Mouse (Mus musculus): ENCODE results near the gene Bcl7a. TPM values are rescaled to one million over a fixed set of nuclear protein-coding genes. Genes with fewer than 3 reads are reported as not detected.

Gene Bcl7a
- polyA plus RNA-seq, 1 experiment from 2014 or later = 45.7 TPM

- Histone ChIP-seq H3K4me3 (replicated peaks) (no peak overlapping the region), H3K4me1 (replicated peaks) (no peaks in the 10 kb centered on the region), H3K27ac (no peak overlapping the region), H3K9me3 (no peaks in the 10 kb centered on the region), H3K27me3 (no peaks in the 10 kb centered on the region), H3K36me3 (no peaks in the 10 kb centered on the region), H3K9ac (replicated peaks) (no peak overlapping the region), H3K4me2 (no peak overlapping the region)
- ATAC-seq (ENCODE audit: insufficient number of reproducible peaks, insufficient read depth, low FRiP score, low TSS enrichment, low read depth) = no peak
- 86% methylated on average over 4 of the region's 4 CpGs for WGBS
Measured at GRCm38 (mm10) chr5:123336205-123336961, 7.3 kb upstream of the Bcl7a start.

DNA sequence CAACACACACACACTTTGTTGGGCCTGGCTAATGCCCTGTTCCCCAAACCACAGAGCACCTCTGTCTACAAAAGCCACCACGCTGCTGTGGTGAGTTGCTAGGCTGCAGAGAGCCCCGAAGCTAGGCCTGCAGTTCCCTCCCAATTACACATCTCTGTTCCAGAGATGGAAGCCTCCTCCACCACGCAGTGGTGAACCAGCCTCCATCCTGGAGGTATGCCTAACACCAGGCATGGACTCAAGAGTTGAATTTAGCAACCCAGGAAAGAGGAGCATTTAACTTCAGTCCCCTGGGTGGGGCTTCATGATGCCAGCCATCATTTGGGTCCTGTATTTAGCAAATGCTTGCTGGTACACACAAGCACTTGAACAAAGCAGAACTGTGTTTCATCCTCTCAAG, 5.2 kb upstream of the Bcl7a start:
- H3K27me3 ChIP-seq = no peaks in the 10 kb centered on the region
- no peak overlapping the region for H3K27ac ChIP-seq
- H3K4me1 ChIP-seq (replicated peaks) = peaks cover 4% of the 10 kb centered on the region; the same call in 1 of the 2 replicates
- H3K9me3 ChIP-seq = no peaks in the 10 kb centered on the region
- no peak overlapping the region for H3K4me3 ChIP-seq (replicated peaks)
- no peak overlapping the region for H3K9ac ChIP-seq (replicated peaks)
- ATAC-seq (ENCODE audit: insufficient number of reproducible peaks, insufficient read depth, low FRiP score, low TSS enrichment, low read depth) = no peak
- no peak overlapping the region for H3K4me2 ChIP-seq
- H3K36me3 ChIP-seq = no peaks in the 10 kb centered on the region
- WGBS = 71% methylated on average over 3 of the region's 3 CpGs

DNA sequence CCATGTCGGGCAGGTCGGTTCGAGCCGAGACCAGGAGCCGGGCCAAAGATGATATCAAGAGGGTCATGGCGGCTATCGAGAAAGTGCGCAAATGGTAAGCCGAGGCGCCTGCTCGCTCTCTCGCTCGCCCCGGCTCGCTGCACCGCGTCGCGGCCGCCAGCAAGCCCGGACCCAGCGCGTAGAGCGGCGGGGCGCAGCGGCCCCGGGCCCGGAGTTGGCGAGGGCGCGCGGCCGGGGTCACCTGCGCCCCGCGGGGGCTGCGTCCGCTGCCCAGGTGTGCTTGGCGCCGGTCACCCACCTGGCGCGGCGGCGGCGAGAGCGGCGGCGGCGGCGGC, 961 bp downstream of the Bcl7a start:
- Histone ChIP-seq H3K36me3 (peaks cover 9% of the 10 kb centered on the region), H3K4me3 (replicated peaks) (peak overlapping the region; percentile 96), H3K27ac (peak overlapping the region; percentile 99), H3K4me1 (replicated peaks) (peaks cover 18% of the 10 kb centered on the region), H3K27me3 (no peaks in the 10 kb centered on the region), H3K9ac (replicated peaks) (peak overlapping the region; percentile 97), H3K4me2 (peak overlapping the region; percentile 84), H3K9me3 (no peaks in the 10 kb centered on the region)
- under 1% methylated on average over 51 of the region's 51 CpGs for WGBS
- no peak for ATAC-seq (ENCODE audit: insufficient number of reproducible peaks, insufficient read depth, low FRiP score, low TSS enrichment, low read depth)

DNA sequence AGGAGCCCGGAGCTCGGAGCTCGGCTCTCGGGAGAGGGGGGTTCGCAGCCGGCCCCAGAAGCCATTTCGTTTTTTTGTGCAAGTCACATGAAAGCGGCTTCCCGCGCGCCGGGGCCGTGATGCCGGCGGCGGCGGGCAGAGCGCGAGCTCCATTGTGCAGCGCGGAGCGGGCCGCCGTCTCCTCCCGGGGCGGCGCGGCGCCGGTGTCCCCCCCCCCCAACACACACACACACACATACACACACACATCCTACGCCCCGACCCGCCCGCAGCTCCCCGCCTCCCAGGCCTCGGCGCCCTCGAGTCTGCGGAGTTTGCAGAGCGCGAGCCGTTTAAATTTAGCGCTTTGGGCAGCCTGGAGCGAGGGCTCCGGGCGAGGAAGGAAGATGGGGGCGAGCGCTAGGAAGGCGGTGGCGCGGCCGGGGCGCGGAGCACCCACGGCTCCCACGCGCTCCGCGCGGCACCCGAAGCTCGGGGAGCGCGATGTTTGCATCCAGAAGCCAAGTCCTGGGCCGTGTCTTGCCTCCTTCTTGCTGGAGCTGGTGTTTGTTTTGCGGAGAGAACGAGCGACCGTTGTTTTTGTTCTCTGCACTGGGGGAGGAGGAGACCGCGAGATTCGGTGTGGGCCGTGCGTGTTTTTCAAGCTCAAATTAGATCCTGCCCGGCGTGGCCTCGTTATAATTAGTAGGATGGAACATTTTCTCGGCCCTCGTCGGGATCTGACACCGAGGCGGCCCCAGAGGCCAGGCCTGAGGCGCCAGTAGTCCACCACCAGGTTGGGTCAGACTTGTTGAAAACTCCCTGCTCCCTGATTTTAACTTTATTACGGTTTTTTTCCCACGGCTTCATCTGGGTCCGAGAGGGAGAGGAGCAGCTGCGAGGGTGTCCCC, 1.6 kb downstream of the Bcl7a start:
- WGBS = under 1% methylated on average over 64 of the region's 87 CpGs
- Histone ChIP-seq H3K4me3 (replicated peaks) (peak overlapping the region; percentile 96), H3K4me2 (peak overlapping the region; percentile 84), H3K27ac (peak overlapping the region; percentile 99), H3K9ac (replicated peaks) (peak overlapping the region; percentile 97), H3K9me3 (no peaks in the 10 kb centered on the region), H3K36me3 (peaks cover 9% of the 10 kb centered on the region), H3K4me1 (replicated peaks) (peaks cover 18% of the 10 kb centered on the region), H3K27me3 (no peaks in the 10 kb centered on the region)
- ATAC-seq (ENCODE audit: insufficient number of reproducible peaks, insufficient read depth, low FRiP score, low TSS enrichment, low read depth) = 0 out of 2 replicates have a peak, but pooled peaks have one; percentile 30

DNA sequence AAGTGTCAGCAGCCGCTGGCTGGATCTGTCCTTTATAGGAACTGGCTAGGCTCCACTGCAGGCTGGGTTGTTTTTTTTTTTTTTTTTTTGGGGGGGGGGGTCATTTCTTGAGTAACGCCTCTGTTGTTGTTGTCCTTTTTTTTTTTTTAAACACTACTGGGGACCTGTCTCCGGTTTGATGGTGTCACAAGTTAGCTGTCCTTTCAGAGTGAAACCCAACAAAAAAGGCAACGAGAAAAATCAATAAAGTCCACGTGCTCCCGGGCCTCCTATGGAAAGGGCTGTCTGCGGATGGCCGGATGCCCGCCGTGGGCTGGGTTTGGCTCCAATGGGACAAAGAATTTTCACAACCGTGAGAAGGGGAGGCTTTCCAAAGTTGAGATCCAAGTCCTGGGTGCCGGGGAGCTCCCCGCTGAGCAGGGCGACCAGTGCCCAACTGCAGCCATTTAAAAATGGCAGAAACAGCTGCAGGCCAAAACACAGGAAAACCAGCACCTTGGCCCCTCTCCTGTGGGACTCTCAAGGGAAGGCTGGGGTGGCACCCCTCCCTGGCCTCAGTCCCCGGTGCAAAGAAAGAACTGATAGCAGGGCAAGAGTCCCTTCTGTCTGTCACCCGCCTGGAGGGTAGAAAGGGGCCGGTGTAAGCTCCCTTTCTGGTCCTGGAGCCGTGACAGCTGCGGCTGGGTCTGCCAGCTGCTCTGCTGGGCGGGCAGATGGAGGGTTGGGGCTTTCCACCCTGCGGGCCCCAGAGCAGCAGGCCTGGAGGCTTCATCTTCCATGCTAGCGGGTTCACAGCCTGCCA, 2.4 kb downstream of the Bcl7a start:
- H3K4me2 ChIP-seq = peak overlapping the region; percentile 84
- WGBS = under 1% methylated on average over 22 of the region's 22 CpGs
- peaks cover 21% of the 10 kb centered on the region for H3K4me1 ChIP-seq (replicated peaks)
- H3K27me3 ChIP-seq = no peaks in the 10 kb centered on the region
- ATAC-seq (ENCODE audit: insufficient number of reproducible peaks, insufficient read depth, low FRiP score, low TSS enrichment, low read depth) = peak; percentile 44; the same call in 1 of the 2 replicates
- peak overlapping the region; percentile 99 for H3K27ac ChIP-seq
- H3K4me3 ChIP-seq (replicated peaks) = peak overlapping the region; percentile 96
- peaks cover 9% of the 10 kb centered on the region for H3K36me3 ChIP-seq
- peak overlapping the region; percentile 97 for H3K9ac ChIP-seq (replicated peaks)
- H3K9me3 ChIP-seq = no peaks in the 10 kb centered on the region

DNA sequence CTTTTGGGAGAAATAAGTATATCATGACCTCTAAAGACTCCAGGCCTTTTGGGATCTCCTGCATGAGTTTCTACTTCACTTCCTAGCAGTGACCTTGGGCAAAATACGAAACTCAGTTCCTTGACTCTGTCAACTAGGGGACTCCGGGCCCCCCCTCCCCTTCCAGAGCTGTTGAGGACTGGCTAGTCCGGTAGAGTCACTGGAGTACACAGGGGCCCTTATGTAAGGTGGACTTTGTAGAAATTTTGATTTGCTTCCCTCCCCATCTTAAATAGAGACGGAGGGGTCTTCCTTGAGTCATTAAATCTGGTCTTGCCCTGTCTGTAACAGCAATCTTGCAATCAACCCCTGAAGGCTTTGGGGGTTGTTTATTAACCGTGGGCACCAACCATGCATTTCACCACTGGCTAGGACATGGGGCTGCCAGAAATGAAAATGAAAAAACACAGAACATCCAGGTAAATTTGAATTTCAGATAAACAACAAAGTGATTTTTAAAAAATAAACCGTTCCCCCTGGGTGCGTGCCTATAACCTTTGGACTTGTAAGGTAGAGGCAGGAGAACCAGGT, 3.2 kb downstream of the Bcl7a start:
- WGBS = 66% methylated on average over 7 of the region's 7 CpGs
- Histone ChIP-seq H3K9ac (replicated peaks) (peak overlapping the region; percentile 97), H3K4me2 (peak overlapping the region; percentile 84), H3K27me3 (no peaks in the 10 kb centered on the region), H3K36me3 (peaks cover 15% of the 10 kb centered on the region), H3K9me3 (no peaks in the 10 kb centered on the region), H3K4me3 (replicated peaks) (peak overlapping the region; percentile 96), H3K27ac (peak overlapping the region; percentile 99), H3K4me1 (replicated peaks) (peaks cover 21% of the 10 kb centered on the region)
- no peak for ATAC-seq (ENCODE audit: insufficient number of reproducible peaks, insufficient read depth, low FRiP score, low TSS enrichment, low read depth)

DNA sequence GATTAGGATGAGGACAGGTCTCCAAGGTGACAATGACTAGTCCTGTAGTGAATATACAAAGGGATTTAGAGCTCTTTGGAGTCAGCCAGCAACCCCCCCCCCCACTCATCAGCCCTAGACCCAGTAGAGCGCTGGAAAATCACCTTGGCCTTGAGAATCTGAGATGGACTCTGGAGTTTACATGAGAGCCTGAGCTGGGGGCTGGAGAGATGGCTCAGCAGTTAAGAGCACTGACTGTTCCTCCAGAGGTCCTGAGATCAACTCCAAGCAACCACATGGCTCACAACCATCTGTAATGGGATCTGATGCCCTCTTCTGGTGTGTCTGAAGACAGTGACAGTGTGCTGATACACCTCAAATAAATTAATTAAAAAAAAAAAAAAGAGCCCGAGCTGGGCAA, 4.4 kb downstream of the Bcl7a start:
- H3K9ac ChIP-seq (replicated peaks) = no peak overlapping the region
- H3K4me2 ChIP-seq = no peak overlapping the region
- no peak overlapping the region for H3K4me3 ChIP-seq (replicated peaks)
- peaks cover 24% of the 10 kb centered on the region for H3K4me1 ChIP-seq (replicated peaks)
- no peaks in the 10 kb centered on the region for H3K27me3 ChIP-seq
- H3K9me3 ChIP-seq = no peaks in the 10 kb centered on the region
- no peak for ATAC-seq (ENCODE audit: insufficient number of reproducible peaks, insufficient read depth, low FRiP score, low TSS enrichment, low read depth)
- peaks cover 27% of the 10 kb centered on the region for H3K36me3 ChIP-seq
- 88% methylated on average over 2 of the region's 2 CpGs for WGBS
- no peak overlapping the region for H3K27ac ChIP-seq

DNA sequence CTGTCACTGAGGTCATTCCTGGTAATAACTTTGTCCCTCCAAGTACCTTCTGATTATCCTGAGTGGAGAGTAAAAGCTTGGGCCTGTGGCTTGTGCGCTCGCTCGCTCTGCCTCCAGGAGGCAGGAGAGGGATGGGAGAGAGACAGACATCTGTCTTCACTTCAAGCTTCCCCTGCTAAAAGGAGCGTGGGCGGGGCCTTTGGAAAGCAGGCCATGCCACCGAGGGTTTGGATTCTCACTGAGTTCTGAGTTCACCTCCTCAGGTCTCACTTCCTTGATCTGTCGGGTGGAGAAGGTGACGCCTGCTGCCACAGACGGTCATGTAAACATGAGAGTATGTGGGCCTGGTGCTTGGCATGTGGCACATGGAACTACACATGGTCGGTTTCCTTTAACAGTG, 6.8 kb downstream of the Bcl7a start:
- no peak overlapping the region for H3K27ac ChIP-seq
- H3K4me3 ChIP-seq (replicated peaks) = no peak overlapping the region
- WGBS = 61% methylated on average over 10 of the region's 10 CpGs
- ATAC-seq (ENCODE audit: insufficient number of reproducible peaks, insufficient read depth, low FRiP score, low TSS enrichment, low read depth) = no peak
- H3K27me3 ChIP-seq = no peaks in the 10 kb centered on the region
- no peaks in the 10 kb centered on the region for H3K9me3 ChIP-seq
- H3K4me1 ChIP-seq (replicated peaks) = peaks cover 20% of the 10 kb centered on the region
- peaks cover 43% of the 10 kb centered on the region for H3K36me3 ChIP-seq
- H3K9ac ChIP-seq (replicated peaks) = no peak overlapping the region
- no peak overlapping the region for H3K4me2 ChIP-seq

- Histone ChIP-seq H3K4me1 (replicated peaks) (peaks cover 7% of the 10 kb centered on the region; the same call in 1 of the 2 replicates), H3K27ac (no peak overlapping the region), H3K27me3 (no peaks in the 10 kb centered on the region), H3K9ac (replicated peaks) (no peak overlapping the region), H3K4me2 (no peak overlapping the region), H3K9me3 (no peaks in the 10 kb centered on the region), H3K36me3 (peaks cover 89% of the 10 kb centered on the region), H3K4me3 (replicated peaks) (no peak overlapping the region)
- WGBS = 80% methylated on average over 11 of the region's 11 CpGs
- ATAC-seq (ENCODE audit: insufficient number of reproducible peaks, insufficient read depth, low FRiP score, low TSS enrichment, low read depth) = no peak
Measured at GRCm38 (mm10) chr5:123355918-123356317, 12.3 kb downstream of the Bcl7a start.

DNA sequence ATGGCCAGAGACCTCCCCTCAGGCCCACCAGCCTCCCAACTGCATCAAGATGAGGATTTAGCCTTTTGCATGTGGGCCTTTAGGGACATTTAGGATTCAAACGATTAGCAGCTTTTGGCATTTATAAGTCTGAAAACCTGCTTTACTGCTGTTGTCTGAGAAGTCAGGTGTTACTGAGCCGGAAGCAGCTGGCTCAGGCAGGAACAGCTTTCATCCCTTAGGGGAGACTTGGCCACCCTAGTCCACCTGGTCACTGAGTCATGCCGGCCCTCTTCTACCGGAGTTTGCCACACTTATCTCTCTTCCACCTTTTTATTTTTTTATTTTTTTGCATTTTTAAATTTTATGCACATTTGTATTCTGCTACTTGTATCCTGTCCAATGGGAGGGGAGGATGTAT, 13.6 kb downstream of the Bcl7a start:
- Histone ChIP-seq H3K4me3 (replicated peaks) (no peak overlapping the region), H3K4me1 (replicated peaks) (peaks cover 5% of the 10 kb centered on the region; the same call in 1 of the 2 replicates), H3K27me3 (no peaks in the 10 kb centered on the region), H3K9me3 (no peaks in the 10 kb centered on the region), H3K36me3 (peaks cover 92% of the 10 kb centered on the region), H3K4me2 (no peak overlapping the region), H3K27ac (no peak overlapping the region), H3K9ac (replicated peaks) (no peak overlapping the region)
- no peak for ATAC-seq (ENCODE audit: insufficient number of reproducible peaks, insufficient read depth, low FRiP score, low TSS enrichment, low read depth)
- 88% methylated on average over 4 of the region's 4 CpGs for WGBS

Data from limb, embryonic 12.5 days (tissue).